Mouse (Mus musculus) myocyte (in vitro differentiated cells): ENCODE measurements at regions not wholly inside any gene's neighbourhood (a gene's known extent, or its start where the extent isn't known, plus 50 kb on each side); places are given as distances from the start of the nearest gene placed in this dataset.

Source experiments
- H3K27me3 ChIP-seq: one replicate; pipeline ENCODE4 v1.6.1; 2011; ENCODE audit not compliant: control insufficient read depth, insufficient read depth, insufficient read length
- H3K36me3 ChIP-seq: one replicate; pipeline ENCODE4 v1.6.1; 2011; ENCODE audit not compliant: control insufficient read depth, insufficient read depth
- H3K4me2 ChIP-seq: one replicate; pipeline ENCODE4 v1.6.1; 2011; ENCODE audit warnings: low read depth, control low read depth
- H3K4me3 ChIP-seq: one replicate; pipeline ENCODE4 v1.5.1; 2011; ENCODE audit warnings: mild to moderate bottlenecking, control low read depth, moderate library complexity
- H3K79me2 ChIP-seq: one replicate; pipeline ENCODE4 v1.6.1; 2011; ENCODE audit not compliant: control insufficient read depth, insufficient read depth
- H3ac ChIP-seq: one replicate; pipeline ENCODE4 v1.6.1; 2011; ENCODE audit not compliant: control insufficient read depth, insufficient read length
- CEBPB ChIP-seq: IDR thresholded peaks from 2 replicates; pipeline ENCODE4 v1.6.1; 2011; ENCODE audit warnings: mild to moderate bottlenecking, moderate library complexity; ENCODE audit not compliant: poor library complexity, insufficient read depth, severe bottlenecking
- E2F4 ChIP-seq: IDR thresholded peaks from one replicate; pipeline ENCODE4 v1.6.1; 2011; ENCODE audit warnings: mild to moderate bottlenecking, control low read depth, moderate library complexity; ENCODE audit not compliant: insufficient read depth
- MAX ChIP-seq: IDR thresholded peaks from one replicate; pipeline ENCODE4 v1.6.1; 2011; ENCODE audit warnings: low read depth, mild to moderate bottlenecking, control low read depth
- MYOD1 ChIP-seq, 3 experiments: IDR thresholded peaks; one replicate each; pipeline ENCODE4 v1.6.1; 2011; ENCODE audit warnings: control low read depth in 2 of 3, low read depth in 2 of 3, mild to moderate bottlenecking in 2 of 3, moderate library complexity in 1 of 3; ENCODE audit not compliant: insufficient read length in 2 of 3, control insufficient read depth in 1 of 3
- MYOG ChIP-seq, 3 experiments: IDR thresholded peaks; one replicate each; pipeline ENCODE4 v1.6.1; 2011; ENCODE audit warnings: control low read depth in 2 of 3, low read depth in 2 of 3, mild to moderate bottlenecking in 2 of 3; ENCODE audit not compliant: insufficient read length in 2 of 3, control insufficient read depth in 1 of 3, insufficient read depth in 1 of 3
- POLR2A ChIP-seq: IDR thresholded peaks from one replicate; pipeline ENCODE4 v1.6.1; 2011; ENCODE audit warnings: low read depth, mild to moderate bottlenecking, control low read depth, moderate library complexity; ENCODE audit not compliant: insufficient read length
- POLR2AphosphoS2 ChIP-seq: IDR thresholded peaks from one replicate; pipeline ENCODE4 v1.6.1; 2011; ENCODE audit warnings: low read depth, control low read depth; ENCODE audit not compliant: insufficient read length
- REST ChIP-seq: IDR thresholded peaks from one replicate; pipeline ENCODE4 v1.6.1; 2011; ENCODE audit warnings: mild to moderate bottlenecking, control low read depth, moderate library complexity; ENCODE audit not compliant: insufficient read depth, insufficient read length
- SRF ChIP-seq: IDR thresholded peaks from one replicate; pipeline ENCODE4 v1.6.1; 2011; ENCODE audit warnings: low read depth; ENCODE audit not compliant: control insufficient read depth, insufficient read length
- TCF12 ChIP-seq: IDR thresholded peaks from one replicate; pipeline ENCODE4 v1.6.1; 2011; ENCODE audit warnings: mild to moderate bottlenecking, control low read depth; ENCODE audit not compliant: poor library complexity, insufficient read depth, severe bottlenecking
- TCF3 ChIP-seq: IDR thresholded peaks from one replicate; pipeline ENCODE4 v1.6.1; 2011; ENCODE audit warnings: low read depth, control low read depth; ENCODE audit not compliant: insufficient read length
- USF1 ChIP-seq: IDR thresholded peaks from one replicate; pipeline ENCODE4 v1.6.1; 2011; ENCODE audit warnings: low read depth, mild to moderate bottlenecking, control low read depth, moderate library complexity

GRCm38 (mm10) chr10:96981516-96981869 is 364.7 kb downstream of the Btg1 start:
- H3K27me3 ChIP-seq = no peaks in the 10 kb centered on the region
- no peak for TF ChIP-seq E2F4
- TF ChIP-seq MAX = no peak
- TF ChIP-seq CEBPB = no peak
- no peak for TF ChIP-seq SRF
- no peak overlapping the region for H3K4me2 ChIP-seq
- no peaks in the 10 kb centered on the region for H3K36me3 ChIP-seq
- H3K79me2 ChIP-seq = no peaks in the 10 kb centered on the region
- no peak overlapping the region for H3K4me3 ChIP-seq
- no peak overlapping the region for H3ac ChIP-seq

- Histone ChIP-seq H3K4me2 (no peak overlapping the region), H3K36me3 (no peaks in the 10 kb centered on the region), H3ac (no peak overlapping the region), H3K27me3 (no peaks in the 10 kb centered on the region), H3K4me3 (no peak overlapping the region), H3K79me2 (no peaks in the 10 kb centered on the region)
- TF ChIP-seq MYOG (IDR thresholded peaks at IDR 0.05; ENCODE audit: control insufficient read depth in 1 of 3, insufficient read depth in 1 of 3, insufficient read length in 2 of 3, low read depth in 2 of 3) (no peak), CEBPB (no peak), USF1 (no peak), SRF (no peak), TCF12 (no peak), E2F4 (no peak), MYOD1 (IDR thresholded peaks at IDR 0.05; ENCODE audit: control insufficient read depth in 1 of 3, insufficient read length in 2 of 3, low read depth in 2 of 3) (no peak), TCF3 (no peak), POLR2A (no peak), POLR2AphosphoS2 (no peak), MAX (no peak), REST (no peak)
Measured at GRCm38 (mm10) chr10:97000871-97001270, 384.1 kb downstream of the Btg1 start.

DNA sequence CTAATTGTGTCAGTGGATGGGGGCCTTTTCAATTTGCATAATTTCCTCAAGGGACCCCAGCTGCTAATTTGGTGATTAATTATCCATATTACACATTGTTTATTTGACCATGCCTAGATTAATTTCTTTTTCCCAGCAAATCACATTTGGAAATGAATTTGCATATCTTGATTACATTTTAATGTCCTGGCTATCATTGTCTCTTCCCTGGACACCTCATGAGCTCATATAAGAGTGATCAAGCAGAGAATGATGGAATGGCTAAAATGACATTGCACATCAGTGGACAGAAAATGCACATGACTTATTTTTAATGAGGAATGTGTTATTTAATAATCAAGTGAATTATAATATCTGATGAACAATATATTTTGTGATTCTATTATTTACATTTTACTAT is 392.1 kb downstream of the Btg1 start:
- no peaks in the 10 kb centered on the region for H3K36me3 ChIP-seq
- H3K4me3 ChIP-seq = no peak overlapping the region
- no peaks in the 10 kb centered on the region for H3K79me2 ChIP-seq
- no peak overlapping the region for H3ac ChIP-seq
- no peak overlapping the region for H3K4me2 ChIP-seq
- no peaks in the 10 kb centered on the region for H3K27me3 ChIP-seq
- TF ChIP-seq REST = no peak

DNA sequence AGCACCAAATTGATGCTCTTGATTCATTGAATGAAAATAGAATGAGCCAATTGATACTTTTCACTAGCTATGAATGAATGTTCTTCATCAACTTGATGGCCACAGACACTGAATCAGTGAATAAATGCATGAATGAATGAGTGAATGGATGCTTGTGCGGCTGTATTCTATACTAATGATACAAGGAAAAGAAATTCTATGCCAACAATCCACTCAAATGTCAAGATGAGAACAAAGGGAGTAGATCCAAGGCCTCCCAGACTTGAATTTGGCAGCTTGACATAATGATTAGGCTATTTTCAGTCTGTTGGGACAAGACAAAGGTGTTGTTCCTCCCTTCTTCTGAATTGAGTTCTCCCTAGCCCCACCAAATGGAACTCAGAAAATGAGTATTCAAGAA is 393.1 kb downstream of the Btg1 start:
- TF ChIP-seq TCF12 = no peak
- no peak for TF ChIP-seq SRF
- no peak for TF ChIP-seq MYOD1 (IDR thresholded peaks at IDR 0.05; ENCODE audit: control insufficient read depth in 1 of 3, insufficient read length in 2 of 3, low read depth in 2 of 3)
- no peak for TF ChIP-seq MAX
- TF ChIP-seq MYOG (IDR thresholded peaks at IDR 0.05; ENCODE audit: control insufficient read depth in 1 of 3, insufficient read depth in 1 of 3, insufficient read length in 2 of 3, low read depth in 2 of 3) = no peak
- TF ChIP-seq POLR2AphosphoS2 = no peak
- TF ChIP-seq POLR2A = no peak
- no peak for TF ChIP-seq USF1
- no peak for TF ChIP-seq TCF3
- TF ChIP-seq REST = no peak
- no peak for TF ChIP-seq E2F4
- TF ChIP-seq CEBPB = no peak
- H3K36me3 ChIP-seq = no peaks in the 10 kb centered on the region
- no peak overlapping the region for H3K4me2 ChIP-seq
- no peaks in the 10 kb centered on the region for H3K79me2 ChIP-seq
- H3K4me3 ChIP-seq = no peak overlapping the region
- no peaks in the 10 kb centered on the region for H3K27me3 ChIP-seq
- H3ac ChIP-seq = no peak overlapping the region

DNA sequence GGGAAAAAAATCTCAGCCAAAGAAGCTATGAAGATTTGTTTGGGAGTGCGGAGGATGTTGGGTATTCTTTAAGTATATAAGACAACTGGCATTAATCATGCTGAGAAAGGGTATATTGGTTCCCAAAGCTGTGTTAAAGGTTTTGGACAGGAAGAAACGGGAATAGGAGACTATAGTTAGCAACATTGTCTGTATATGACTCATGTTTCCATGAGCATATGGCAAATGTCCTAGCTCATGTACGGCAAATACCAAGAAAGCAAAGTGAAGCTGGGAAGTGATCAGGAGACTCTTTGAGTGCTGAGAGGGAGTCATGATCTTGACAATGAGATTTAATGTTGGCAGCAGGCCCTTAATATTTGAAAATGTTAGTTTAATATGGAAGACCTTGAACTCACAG is 401.8 kb downstream of the Btg1 start:
- Histone ChIP-seq H3K36me3 (no peaks in the 10 kb centered on the region), H3K4me2 (no peak overlapping the region), H3K79me2 (no peaks in the 10 kb centered on the region), H3K27me3 (no peaks in the 10 kb centered on the region), H3K4me3 (no peak overlapping the region), H3ac (no peak overlapping the region)
- TF ChIP-seq SRF (no peak), TCF12 (no peak)

- TF ChIP-seq E2F4 (no peak), POLR2A (no peak), REST (no peak), TCF3 (no peak), MYOD1 (IDR thresholded peaks at IDR 0.05; ENCODE audit: control insufficient read depth in 1 of 3, insufficient read length in 2 of 3, low read depth in 2 of 3) (no peak), SRF (no peak), TCF12 (no peak)
- Histone ChIP-seq H3K79me2 (no peaks in the 10 kb centered on the region), H3K4me2 (no peak overlapping the region), H3K36me3 (no peaks in the 10 kb centered on the region), H3K4me3 (no peak overlapping the region), H3ac (no peak overlapping the region), H3K27me3 (no peaks in the 10 kb centered on the region)
Measured at GRCm38 (mm10) chr10:97028776-97029175, 412.0 kb downstream of the Btg1 start.
